8 mouse cellular contexts compared by ENCODE assay signal in genomic region chr1:160212703-160213669, GRCm38 (mm10). TPM values are rescaled to one million over a fixed set of nuclear protein-coding genes. Genes with fewer than 3 reads are reported as not detected.
A peak's percentile ranks its signal among the peaks of the same experiment; 100 is the strongest.
DNase-seq lines count a peak whose midpoint lies in the region; ATAC-seq and TF ChIP-seq lines count a peak whose summit lies in the region.

TSS of gene Cacybp (minus strand) at chr1:160212875.

- peak; percentile 85 for TF ChIP-seq CTCF in C2C12 (IDR thresholded peaks at IDR 0.05; ENCODE audit: control insufficient read depth, insufficient read depth, insufficient read length)
- peak; percentile 71 for TF ChIP-seq CTCF in brain, embryonic 14.5 days (IDR thresholded peaks at IDR 0.05; ENCODE audit: borderline replicate concordance, extremely low read depth, insufficient read depth, insufficient read length)
- peak; percentile 89 for TF ChIP-seq CTCF in liver, adult 2 months (IDR thresholded peaks at IDR 0.05; ENCODE audit: low read depth, low read length)

- peaks cover 47% of the 10 kb centered on the region for H3K79me2 ChIP-seq in C2C12 (ENCODE audit: control insufficient read depth, insufficient read depth)
- peaks cover 9% of the 10 kb centered on the region; the same call in 1 of the 2 replicates for H3K79me2 ChIP-seq in liver, adult 2 months (ENCODE audit: control insufficient read depth, insufficient read depth, low read length)
- peaks cover 45% of the 10 kb centered on the region for H3K79me2 ChIP-seq in myocyte (ENCODE audit: control insufficient read depth, insufficient read depth)

- peak within 1 kb of the TSS; percentile 82 for H3K4me2 ChIP-seq in heart, embryonic 11.5 days
- peak within 1 kb of the TSS; percentile 82 for H3K4me2 ChIP-seq in kidney, embryonic 16.5 days (replicated peaks; ENCODE audit: low read depth, low read length)
- peak within 1 kb of the TSS; percentile 95 for H3K4me2 ChIP-seq in myocyte (ENCODE audit: low read depth)

- peak within 1 kb of the TSS; percentile 99 for H3K27ac ChIP-seq in heart, embryonic 11.5 days (ENCODE audit: low read depth, low read length)
- peak within 1 kb of the TSS; percentile 97 for H3K27ac ChIP-seq in kidney, embryonic 16.5 days (ENCODE audit: low read length)
- peak within 1 kb of the TSS; percentile 94 for H3K27ac ChIP-seq in liver, adult 2 months (replicated peaks; ENCODE audit: insufficient read depth, low read depth, low read length)

- peak; percentile 100 for DNase-seq in brain, embryonic 14.5 days (ENCODE audit: low read depth)
- peak; percentile 92 for DNase-seq in liver, adult 2 months (ENCODE audit: extremely low read depth, low read depth, low spot score)
- DNase-seq in splenic B cell, adult 2 months (ENCODE audit: low read depth, low spot score) = peak; percentile 100

- TF ChIP-seq POLR2A in brain, embryonic 14.5 days (IDR thresholded peaks at IDR 0.05; ENCODE audit: borderline replicate concordance, extremely low read depth, insufficient read depth, insufficient read length, poor library complexity, severe bottlenecking) = peak; percentile 99
- TF ChIP-seq POLR2A in liver, adult 2 months (IDR thresholded peaks at IDR 0.05; ENCODE audit: extremely low read depth, insufficient read depth, low read length) = peak; percentile 75
- TF ChIP-seq POLR2A in myocyte (IDR thresholded peaks at IDR 0.05; ENCODE audit: insufficient read length, low read depth) = peak; percentile 96

- H3K4me1 ChIP-seq in erythroblast, embryonic 14.5 days (ENCODE audit: control insufficient read depth) = peaks cover 38% of the 10 kb centered on the region
- peaks cover 9% of the 10 kb centered on the region for H3K4me1 ChIP-seq in heart, embryonic 11.5 days (ENCODE audit: control insufficient read depth, insufficient read depth, low read length)
- H3K4me1 ChIP-seq in kidney, embryonic 16.5 days (ENCODE audit: insufficient read depth, low read length) = peaks cover 26% of the 10 kb centered on the region
- peaks cover 6% of the 10 kb centered on the region for H3K4me1 ChIP-seq in liver, adult 2 months (ENCODE audit: control insufficient read depth, insufficient read depth, low read length)

- peak within 1 kb of the TSS; percentile 92 for H3K9ac ChIP-seq in heart, embryonic 11.5 days (ENCODE audit: low read depth, low read length)
- peak within 1 kb of the TSS; percentile 88 for H3K9ac ChIP-seq in kidney, embryonic 16.5 days (replicated peaks; ENCODE audit: low read length)
- peak within 1 kb of the TSS; percentile 86 for H3K9ac ChIP-seq in liver, adult 2 months (ENCODE audit: low read depth, low read length)

- WGBS in heart, embryonic 11.5 days (ENCODE audit: insufficient replicate concordance) = under 1% methylated on average over 76 of the region's 76 CpGs
- WGBS in kidney, embryonic 16.5 days = under 1% methylated on average over 76 of the region's 76 CpGs
- under 1% methylated on average over 76 of the region's 76 CpGs for WGBS in liver, adult 2 months

- H3K27me3 ChIP-seq in C2C12 (ENCODE audit: control insufficient read depth, insufficient read depth, insufficient read length) (no peaks in the 10 kb centered on the region), myocyte (ENCODE audit: control insufficient read depth, insufficient read depth, insufficient read length) (no peaks in the 10 kb centered on the region)
- no peaks in the 10 kb centered on the region for H3K27me3 ChIP-seq in erythroblast, embryonic 14.5 days (ENCODE audit: control insufficient read depth)
- no peaks in the 10 kb centered on the region for H3K27me3 ChIP-seq in heart, embryonic 11.5 days (ENCODE audit: control insufficient read depth, insufficient read depth, low read length)
- H3K27me3 ChIP-seq in kidney, embryonic 16.5 days (ENCODE audit: insufficient read depth, low read length) = no peaks in the 10 kb centered on the region
- H3K27me3 ChIP-seq in liver, adult 2 months (ENCODE audit: control insufficient read depth, insufficient read depth, low read length) = no peaks in the 10 kb centered on the region
- H3K27me3 ChIP-seq in splenic B cell, adult 2 months (ENCODE audit: control insufficient read depth, insufficient read depth, low read length, poor library complexity, severe bottlenecking) = no peaks in the 10 kb centered on the region

- peak; percentile 97 for ATAC-seq in heart, embryonic 11.5 days (replicated peaks; ENCODE audit: insufficient number of reproducible peaks, low FRiP score, low TSS enrichment)
- peak; percentile 99 for ATAC-seq in kidney, embryonic 16.5 days (ENCODE audit: low FRiP score, low TSS enrichment)

- peak within 1 kb of the TSS; percentile 82 for H3K4me3 ChIP-seq in C2C12 (ENCODE audit: insufficient read depth, poor library complexity, severe bottlenecking)
- peak within 1 kb of the TSS; percentile 98 for H3K4me3 ChIP-seq in erythroblast, embryonic 14.5 days (replicated peaks)
- H3K4me3 ChIP-seq in heart, embryonic 11.5 days (ENCODE audit: low read depth, low read length) = peak within 1 kb of the TSS; percentile 79
- H3K4me3 ChIP-seq in kidney, embryonic 16.5 days (ENCODE audit: low read length) = peak within 1 kb of the TSS; percentile 70
- H3K4me3 ChIP-seq in liver, adult 2 months (ENCODE audit: insufficient read depth, low read depth, low read length) = peak within 1 kb of the TSS; percentile 86
- peak within 1 kb of the TSS; percentile 70 for H3K4me3 ChIP-seq in myocyte

- peak within 1 kb of the TSS; percentile 93 for H3ac ChIP-seq in C2C12 (ENCODE audit: control insufficient read depth, insufficient read length, low read depth)
- peak within 1 kb of the TSS; percentile 51 for H3ac ChIP-seq in myocyte (ENCODE audit: control insufficient read depth, insufficient read length)

- H3K9me3 ChIP-seq in erythroblast, embryonic 14.5 days (ENCODE audit: control insufficient read depth, low read length) = no peaks in the 10 kb centered on the region
- H3K9me3 ChIP-seq in heart, embryonic 11.5 days (replicated peaks; ENCODE audit: control insufficient read depth, low read length) = no peaks in the 10 kb centered on the region
- no peaks in the 10 kb centered on the region for H3K9me3 ChIP-seq in kidney, embryonic 16.5 days (ENCODE audit: low read length)

- H3K36me3 ChIP-seq in C2C12 (ENCODE audit: control insufficient read depth, insufficient read depth) (peaks cover 16% of the 10 kb centered on the region), myocyte (ENCODE audit: control insufficient read depth, insufficient read depth) (no peaks in the 10 kb centered on the region)
- H3K36me3 ChIP-seq in erythroblast, embryonic 14.5 days (ENCODE audit: control insufficient read depth) = peaks cover 18% of the 10 kb centered on the region
- H3K36me3 ChIP-seq in heart, embryonic 11.5 days (ENCODE audit: control insufficient read depth, insufficient read depth, low read length) = no peaks in the 10 kb centered on the region
- no peaks in the 10 kb centered on the region for H3K36me3 ChIP-seq in kidney, embryonic 16.5 days (ENCODE audit: insufficient read depth, low read length)
- no peaks in the 10 kb centered on the region for H3K36me3 ChIP-seq in liver, adult 2 months (ENCODE audit: control insufficient read depth, insufficient read depth, low read length)
- no peaks in the 10 kb centered on the region for H3K36me3 ChIP-seq in splenic B cell, adult 2 months (ENCODE audit: control insufficient read depth, insufficient read depth, low read length, poor library complexity, severe bottlenecking)

- peaks cover 44% of the 10 kb centered on the region for H3K79me3 ChIP-seq in C2C12 (ENCODE audit: low read depth)

TF ChIP-seq in C2C12, 6 proteins besides CTCF, POLR2A, EP300 and RAD21:
- TF ChIP-seq MAX (IDR thresholded peaks at IDR 0.05) = peak; percentile 71
- TF ChIP-seq MYOD1 (IDR thresholded peaks at IDR 0.05; ENCODE audit: control insufficient read depth, insufficient read length, low read depth) = no peak
- no peak for TF ChIP-seq USF1 (IDR thresholded peaks at IDR 0.05; ENCODE audit: low read depth)

TF ChIP-seq in myocyte, 11 proteins besides CTCF, POLR2A, EP300 and RAD21:
- TF ChIP-seq CEBPB (IDR thresholded peaks at IDR 0.05; ENCODE audit: insufficient read depth, poor library complexity, severe bottlenecking) (no peak), USF1 (IDR thresholded peaks at IDR 0.05; ENCODE audit: low read depth) (no peak), POLR2AphosphoS2 (IDR thresholded peaks at IDR 0.05; ENCODE audit: insufficient read length, low read depth) (peak; percentile 89), E2F4 (IDR thresholded peaks at IDR 0.05; ENCODE audit: insufficient read depth) (peak; percentile 4), MYOG (IDR thresholded peaks at IDR 0.05; ENCODE audit: control insufficient read depth in 1 of 3, insufficient read depth in 1 of 3, insufficient read length in 2 of 3, low read depth in 2 of 3) (no peak), MYOD1 (IDR thresholded peaks at IDR 0.05; ENCODE audit: control insufficient read depth in 1 of 3, insufficient read length in 2 of 3, low read depth in 2 of 3) (no peak), SRF (IDR thresholded peaks at IDR 0.05; ENCODE audit: control insufficient read depth, insufficient read length, low read depth) (peak; percentile 31), TCF3 (IDR thresholded peaks at IDR 0.05; ENCODE audit: insufficient read length, low read depth) (no peak), TCF12 (IDR thresholded peaks at IDR 0.05; ENCODE audit: insufficient read depth, poor library complexity, severe bottlenecking) (no peak), REST (IDR thresholded peaks at IDR 0.05; ENCODE audit: insufficient read depth, insufficient read length) (no peak), MAX (IDR thresholded peaks at IDR 0.05; ENCODE audit: low read depth) (no peak)

RNA-seq across cellular contexts. Expression of gene Cacybp, which starts in this region (rescaled TPM):
- polyA plus RNA-seq in C2C12 (2012; fragmentation: generic; extraction: Trizol) (76.3 TPM), myocyte (2012; fragmentation: generic; extraction: Trizol) (39.9 TPM)
- 66.6 and 75.1 TPM in 2 replicates for polyA plus RNA-seq in brain, embryonic 14.5 days (2012; rRNA removed)
- 6.6 and 6.7 TPM in 2 replicates for polyA plus RNA-seq in erythroblast, embryonic 14.5 days (2012)
- polyA plus RNA-seq in heart, embryonic 11.5 days (2014; fragmentation: Nextera tagmentation; extraction: Ambion mirVana) = 202 and 205 TPM in 2 replicates
- polyA plus RNA-seq in kidney, embryonic 16.5 days (2015; fragmentation: Nextera tagmentation; extraction: Ambion mirVana) = 203 and 213 TPM in 2 replicates
- 20.2 and 26.7 TPM in 2 replicates for total RNA-seq in liver, adult 2 months (2014; rRNA removed)
- polyA plus RNA-seq in liver, adult 2 months (2012; rRNA removed) = 5.8 and 8.1 TPM in 2 replicates

Comparison
In these comparisons a context has a peak if more than half of its experiments do, and no peak if none do; other contexts are left out.
1. Peak in every context shown above with its lines: DNase-seq, ATAC-seq, H3K4me3 ChIP-seq and H3K27ac ChIP-seq.